Mouse (Mus musculus) embryonic facial prominence, embryonic 15.5 days (tissue): ENCODE measurements around the gene 1700029J07Rik. TPM values are rescaled to one million over a fixed set of nuclear protein-coding genes. Genes with fewer than 3 reads are reported as not detected.

ENCODE experiments used
- ATAC-seq: fragments of 200-750 bp; cut with Nextera tagmentation; 2 replicates; pipeline ENCODE4 v1.8.0; 2017; ENCODE audit warnings: low read depth, moderate TSS enrichment; ENCODE audit not compliant: insufficient number of reproducible peaks, low FRiP score, low TSS enrichment
- H3K27ac ChIP-seq: fragments of 300-500 bp; sonication (generic); replicated peaks from 2 replicates; pipeline ENCODE4 v1.5.1; 2015; ENCODE audit warnings: mild to moderate bottlenecking, inconsistent platforms
- H3K27me3 ChIP-seq: fragments of 300-500 bp; sonication (generic); 2 replicates; pipeline ENCODE4 v1.6.1; 2015; ENCODE audit warnings: inconsistent platforms
- H3K36me3 ChIP-seq: fragments of 300-500 bp; sonication (generic); 2 replicates; pipeline ENCODE4 v1.6.1; 2015; ENCODE audit warnings: mild to moderate bottlenecking, inconsistent platforms
- H3K4me1 ChIP-seq: fragments of 300-500 bp; sonication (generic); 2 replicates; pipeline ENCODE4 v1.6.1; 2015; ENCODE audit warnings: inconsistent platforms
- H3K4me2 ChIP-seq: fragments of 300-500 bp; sonication (generic); replicated peaks from 2 replicates; pipeline ENCODE4 v1.6.1; 2015; ENCODE audit warnings: mild to moderate bottlenecking, inconsistent platforms
- H3K4me3 ChIP-seq: fragments of 300-500 bp; sonication (generic); replicated peaks from 2 replicates; pipeline ENCODE4 v1.5.1; 2015; ENCODE audit warnings: mild to moderate bottlenecking, inconsistent platforms
- H3K9ac ChIP-seq: fragments of 300-500 bp; sonication (generic); 2 replicates; pipeline ENCODE4 v1.6.1; 2015; ENCODE audit warnings: inconsistent platforms
- H3K9me3 ChIP-seq: fragments of 300-500 bp; sonication (generic); replicated peaks from 2 replicates; pipeline ENCODE4 v1.6.1; 2016; ENCODE audit warnings: inconsistent platforms
- WGBS: fragments of 180-500 bp; shearing (Covaris S2); methylation state at CpG from one replicate; pipeline ENCODE4 v1.1.7; 2015; 5-methylcytosine and 5-hydroxymethylcytosine counted together
- polyA plus RNA-seq: library from polyadenylated mRNA; unstranded; fragments of >200 nt; fragmentation: Nextera tagmentation; extraction: Ambion mirVana; gene quantifications from 2 replicates; pipeline ENCODE4 v1.2.1, GENCODE M21; 2015

Gene 1700029J07Rik
- polyA plus RNA-seq, 1 experiment from 2014 or later = 11.0 TPM

DNA sequence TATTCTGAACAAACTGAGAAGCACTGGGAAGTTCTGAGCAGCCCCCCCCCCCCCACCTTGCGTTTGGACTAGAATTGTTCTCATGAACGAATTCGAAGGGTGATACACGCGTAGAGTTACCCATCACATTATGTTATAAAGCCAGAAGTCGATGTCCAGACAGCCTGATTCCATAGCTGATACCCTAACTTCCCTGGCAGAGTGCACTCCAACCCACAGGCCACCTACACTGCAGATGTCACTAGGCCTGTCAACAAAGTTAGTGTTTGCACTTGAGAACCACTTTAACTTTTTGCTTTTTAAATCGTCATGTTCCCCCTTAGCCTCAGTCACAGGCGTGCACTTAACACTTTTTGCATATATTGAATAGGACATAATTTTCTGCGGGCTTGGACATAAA lies 38.1 kb downstream of the 1700029J07Rik start:
- WGBS = 87% methylated on average over 9 of the region's 9 CpGs
- H3K36me3 ChIP-seq = no peaks in the 10 kb centered on the region

DNA sequence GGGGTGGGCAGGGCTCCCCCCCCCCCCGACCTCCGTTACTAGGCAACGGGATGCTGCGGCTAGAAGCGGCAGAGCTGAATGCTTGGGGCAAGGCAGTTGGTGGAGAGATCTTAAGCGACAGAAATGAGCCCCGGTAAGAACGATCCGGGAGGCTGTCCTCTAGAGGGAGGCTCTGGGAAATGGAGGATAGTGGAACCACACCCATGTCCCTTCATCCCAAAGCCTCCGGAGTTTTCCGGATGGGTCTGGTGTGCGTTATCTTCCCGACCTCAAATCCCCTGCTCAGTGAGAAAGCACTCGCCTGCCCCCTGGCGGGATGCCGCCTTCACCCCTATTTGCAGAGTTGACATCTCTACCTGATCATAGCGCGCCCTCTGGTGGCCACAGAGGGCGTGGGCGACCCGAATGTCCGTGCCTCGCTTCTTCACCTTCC lies 40.5 kb downstream of the 1700029J07Rik start, which contains the start of gene Ccdc110:
Gene Ccdc110, plus strand, starts transcription at position 38 of the 433 bp plus-strand sequence.
- Histone ChIP-seq H3K9me3 (0 out of 2 replicates have a peak, but pooled peaks cover 3% of the 10 kb centered on the region), H3K4me1 (0 out of 2 replicates have a peak, but pooled peaks cover 3% of the 10 kb centered on the region), H3K4me2 (peak within 1 kb of the TSS; percentile 53), H3K36me3 (no peaks in the 10 kb centered on the region), H3K4me3 (peak within 1 kb of the TSS; percentile 36), H3K27ac (no peak within 1 kb of the TSS), H3K27me3 (no peaks in the 10 kb centered on the region), H3K9ac (no peak within 1 kb of the TSS)
- ATAC-seq = peak; percentile 78
- 2% methylated on average over 23 of the region's 23 CpGs for WGBS

More for the DNA sequence above, 38.1 kb downstream of the 1700029J07Rik start:
- no peak overlapping the region for H3K27ac ChIP-seq
- H3K9me3 ChIP-seq = no peaks in the 10 kb centered on the region
- H3K4me3 ChIP-seq = no peak overlapping the region
- H3K4me1 ChIP-seq = 0 out of 2 replicates have a peak, but pooled peaks cover 3% of the 10 kb centered on the region
- no peaks in the 10 kb centered on the region for H3K27me3 ChIP-seq
- ATAC-seq = no peak
- H3K4me2 ChIP-seq = no peak overlapping the region
- no peak overlapping the region for H3K9ac ChIP-seq

DNA sequence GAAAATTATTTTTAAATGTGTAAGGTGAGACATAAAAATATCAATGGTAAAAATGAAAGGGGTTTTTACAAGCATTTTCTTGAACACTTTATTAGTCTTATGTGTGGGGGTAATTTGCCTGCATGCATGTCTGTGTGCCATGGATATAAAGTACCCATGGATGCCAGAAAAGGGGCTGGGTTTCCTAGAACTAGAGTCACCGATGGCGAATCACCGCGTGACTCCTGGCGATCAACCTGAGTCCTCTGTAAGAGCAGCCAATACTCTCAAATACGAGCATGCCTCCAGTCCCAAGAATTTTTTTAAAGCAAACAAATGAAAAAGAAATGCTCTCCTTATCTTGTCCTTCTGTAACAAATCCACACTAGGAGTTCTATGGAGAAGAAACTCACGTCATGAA lies 52.9 kb downstream of the 1700029J07Rik start:
- ATAC-seq = no peak
- H3K4me2 ChIP-seq = no peak overlapping the region
- no peaks in the 10 kb centered on the region for H3K27me3 ChIP-seq
- H3K36me3 ChIP-seq = no peaks in the 10 kb centered on the region
- no peaks in the 10 kb centered on the region for H3K4me1 ChIP-seq
- no peak overlapping the region for H3K27ac ChIP-seq
- WGBS = 94% methylated on average over 7 of the region's 7 CpGs
- no peak overlapping the region for H3K4me3 ChIP-seq
- no peak overlapping the region for H3K9ac ChIP-seq
- H3K9me3 ChIP-seq = no peaks in the 10 kb centered on the region

DNA sequence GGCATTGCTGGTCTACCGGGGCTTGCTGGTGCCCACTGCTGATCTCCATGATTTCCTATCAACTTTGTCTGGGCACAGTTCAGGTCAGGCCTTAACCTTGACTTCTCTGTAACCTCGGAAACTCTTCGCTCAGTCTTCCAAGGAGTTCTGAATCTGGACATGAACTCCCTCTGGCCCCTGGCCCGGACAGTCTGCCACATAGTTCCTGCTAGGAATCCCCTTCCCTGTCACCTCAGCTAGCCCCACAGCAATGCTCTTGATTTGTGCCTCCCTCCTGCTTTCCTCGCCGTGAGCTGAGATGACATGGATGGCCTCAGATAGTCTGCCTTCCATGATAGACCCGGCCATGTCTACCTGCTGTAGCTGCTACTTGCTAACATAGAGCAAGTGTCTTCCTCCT lies 54.7 kb downstream of the 1700029J07Rik start:
- no peaks in the 10 kb centered on the region for H3K27me3 ChIP-seq
- no peak overlapping the region for H3K4me2 ChIP-seq
- no peaks in the 10 kb centered on the region for H3K36me3 ChIP-seq
- H3K9me3 ChIP-seq = no peaks in the 10 kb centered on the region
- no peak overlapping the region for H3K27ac ChIP-seq
- no peak overlapping the region for H3K4me3 ChIP-seq
- ATAC-seq = no peak
- H3K9ac ChIP-seq = no peak overlapping the region
- no peaks in the 10 kb centered on the region for H3K4me1 ChIP-seq
- WGBS = 93% methylated on average over 7 of the region's 7 CpGs

DNA sequence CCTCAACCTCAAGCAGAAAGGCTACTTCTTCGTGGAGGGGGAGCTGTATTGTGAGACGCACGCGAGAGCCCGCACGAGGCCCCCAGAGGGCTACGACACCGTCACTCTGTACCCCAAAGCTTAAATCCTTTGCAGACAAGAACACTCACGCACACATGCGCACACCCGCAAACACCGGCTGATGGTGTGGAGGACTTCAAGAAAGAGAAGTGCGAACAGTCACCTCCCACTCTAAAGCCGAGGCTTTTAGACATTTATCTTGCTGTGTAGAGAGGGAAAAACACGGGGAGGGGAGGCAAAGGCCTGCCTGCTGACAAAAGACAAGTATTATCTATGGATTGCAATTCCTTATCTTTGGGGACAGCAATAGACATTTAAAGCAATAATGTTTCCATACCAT lies 56.2 kb downstream of the 1700029J07Rik start:
- Histone ChIP-seq H3K27ac (no peak overlapping the region), H3K4me3 (no peak overlapping the region), H3K9me3 (no peaks in the 10 kb centered on the region), H3K4me1 (no peaks in the 10 kb centered on the region), H3K36me3 (no peaks in the 10 kb centered on the region), H3K27me3 (no peaks in the 10 kb centered on the region), H3K9ac (no peak overlapping the region), H3K4me2 (no peak overlapping the region)
- no peak for ATAC-seq
- WGBS = 83% methylated on average over 15 of the region's 15 CpGs

DNA sequence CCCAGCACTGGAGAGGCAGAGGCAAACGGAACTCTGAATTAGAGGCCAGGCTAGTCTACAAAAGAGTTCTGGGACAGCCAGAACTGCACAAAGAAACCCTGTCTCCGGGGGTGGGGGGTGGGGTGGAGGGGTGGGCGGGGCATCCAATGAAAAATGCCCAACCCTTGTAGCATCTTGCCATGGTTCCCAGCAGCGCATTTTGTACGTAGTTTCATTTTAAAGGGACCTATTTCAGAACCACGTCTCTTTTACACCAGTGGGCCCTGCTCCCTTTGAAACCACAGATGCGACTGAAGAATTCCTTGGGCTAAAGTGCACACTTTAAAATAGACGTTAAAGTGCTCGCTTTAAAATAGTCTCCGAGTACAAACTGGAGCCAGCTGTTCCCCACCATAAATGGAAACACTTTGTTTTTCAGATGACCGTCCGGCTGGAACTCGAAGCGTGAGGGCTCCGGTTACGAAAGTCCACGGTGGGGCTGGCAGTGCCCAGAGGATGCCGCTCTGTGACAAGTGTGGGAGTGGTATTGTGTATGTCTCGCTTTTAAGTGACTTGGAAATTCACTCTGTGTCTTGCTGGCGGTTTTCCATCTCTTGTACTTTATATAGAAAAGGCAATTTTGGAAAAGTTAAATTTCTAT lies 57.9 kb downstream of the 1700029J07Rik start:
- 39% methylated on average over 20 of the region's 20 CpGs for WGBS
- H3K9me3 ChIP-seq = no peaks in the 10 kb centered on the region
- H3K27ac ChIP-seq = peak overlapping the region; percentile 63; the same call in 1 of the 2 replicates
- ATAC-seq = peak; percentile 69; the same call in 1 of the 2 replicates
- no peaks in the 10 kb centered on the region for H3K4me1 ChIP-seq
- no peaks in the 10 kb centered on the region for H3K27me3 ChIP-seq
- no peak overlapping the region for H3K9ac ChIP-seq
- H3K4me3 ChIP-seq = peak overlapping the region; percentile 22
- no peaks in the 10 kb centered on the region for H3K36me3 ChIP-seq
- peak overlapping the region; percentile 28 for H3K4me2 ChIP-seq

DNA sequence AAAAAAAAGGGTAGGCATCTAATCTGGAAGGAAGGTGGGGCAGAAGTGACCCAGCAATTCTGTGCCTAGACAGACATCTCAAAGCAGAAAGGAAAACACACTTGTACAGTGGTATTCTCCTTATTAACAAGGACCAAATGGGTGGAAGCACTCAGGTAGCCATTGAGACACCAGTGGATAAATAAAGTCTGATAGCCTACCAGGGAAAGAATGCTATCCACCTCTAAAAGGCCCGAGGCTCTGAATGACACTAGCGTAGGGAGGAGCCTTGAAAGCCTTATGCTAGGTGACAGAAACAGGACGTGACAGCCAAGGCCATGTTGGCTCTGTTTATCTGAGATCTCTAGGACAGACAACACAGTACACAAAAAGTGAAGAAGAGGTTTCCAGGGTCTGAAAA lies 58.6 kb downstream of the 1700029J07Rik start:
- Histone ChIP-seq H3K4me2 (peak overlapping the region; percentile 28; the same call in 1 of the 2 replicates), H3K9ac (no peak overlapping the region), H3K36me3 (no peaks in the 10 kb centered on the region), H3K9me3 (no peaks in the 10 kb centered on the region), H3K27ac (peak overlapping the region; percentile 63; the same call in 1 of the 2 replicates), H3K27me3 (no peaks in the 10 kb centered on the region), H3K4me1 (no peaks in the 10 kb centered on the region), H3K4me3 (no peak overlapping the region)
- WGBS = 78% methylated on average over 3 of the region's 3 CpGs
- ATAC-seq = no peak

DNA sequence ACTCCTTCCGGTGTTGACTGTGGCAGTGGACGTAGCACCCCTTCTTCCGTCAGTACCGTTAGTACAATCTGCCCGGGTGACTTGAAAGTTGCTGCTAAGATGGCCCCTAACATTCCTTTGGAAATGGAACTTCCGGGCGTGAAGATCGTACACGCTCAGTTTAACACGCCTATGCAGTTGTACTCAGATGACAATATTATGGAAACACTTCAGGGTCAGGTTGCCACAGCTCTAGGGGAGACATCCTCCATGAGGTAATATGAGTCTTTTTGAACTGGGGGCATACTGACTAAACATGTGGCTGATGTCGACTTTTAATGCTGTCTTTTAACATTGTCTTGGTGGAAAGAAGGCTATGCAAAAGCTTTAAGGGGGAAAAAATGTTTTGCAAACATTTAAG lies 61.3 kb downstream of the 1700029J07Rik start:
- no peaks in the 10 kb centered on the region for H3K27me3 ChIP-seq
- no peaks in the 10 kb centered on the region for H3K4me1 ChIP-seq
- 66% methylated on average over 11 of the region's 11 CpGs for WGBS
- no peak overlapping the region for H3K27ac ChIP-seq
- no peak overlapping the region for H3K9ac ChIP-seq
- H3K36me3 ChIP-seq = no peaks in the 10 kb centered on the region
- no peaks in the 10 kb centered on the region for H3K9me3 ChIP-seq
- H3K4me3 ChIP-seq = no peak overlapping the region
- no peak overlapping the region for H3K4me2 ChIP-seq
- ATAC-seq = no peak

DNA sequence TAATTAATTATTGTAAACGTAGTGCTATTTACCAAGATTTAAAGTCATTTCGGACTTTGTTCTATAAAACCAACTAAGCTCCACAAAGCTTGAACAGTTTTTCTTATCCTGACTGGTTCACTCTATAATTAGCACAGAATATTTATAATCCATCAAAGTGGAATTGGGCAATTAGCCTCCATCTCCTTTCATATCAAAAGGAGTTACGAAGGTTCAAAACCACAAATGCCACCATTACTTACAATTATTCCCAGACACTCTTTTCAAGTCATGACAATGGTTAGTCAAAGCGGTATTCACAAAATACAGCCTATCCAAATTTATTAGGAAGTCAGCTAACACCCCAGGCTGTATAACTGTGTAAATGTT lies 68.8 kb downstream of the 1700029J07Rik start:
- 81% methylated on average over 4 of the region's 4 CpGs for WGBS

DNA sequence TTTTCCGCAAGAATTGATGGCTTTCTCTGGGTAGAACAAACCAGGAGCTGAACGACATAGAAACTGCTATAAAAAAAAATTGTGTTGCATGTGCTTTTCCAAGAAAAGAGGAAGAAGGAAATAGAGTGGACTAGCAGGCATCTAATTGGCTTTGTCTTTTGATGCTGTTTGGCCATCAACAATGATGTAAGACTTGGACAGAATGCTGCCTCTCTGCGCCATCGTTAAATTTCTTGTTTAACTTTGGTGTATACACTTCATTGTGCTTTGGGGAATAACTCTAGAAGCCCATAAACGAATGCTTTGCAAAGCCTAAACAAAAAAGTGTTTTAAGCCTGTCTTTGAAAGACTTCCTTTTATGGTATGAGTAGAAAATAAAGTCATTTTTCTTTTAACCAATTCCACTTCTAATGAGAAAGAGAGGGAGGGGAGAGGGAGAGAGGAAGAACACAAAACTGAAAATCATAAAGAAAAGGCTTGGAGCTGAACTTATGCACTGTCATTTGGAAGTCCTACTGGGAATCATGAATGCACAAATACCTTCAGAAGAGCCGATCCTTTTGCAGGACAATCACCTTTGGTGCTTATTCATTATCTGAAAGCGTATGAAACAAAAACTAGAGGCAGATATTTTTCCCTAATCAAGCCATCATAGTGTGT lies 69.3 kb downstream of the 1700029J07Rik start:
- Histone ChIP-seq H3K27me3 (no peaks in the 10 kb centered on the region), H3K4me1 (no peaks in the 10 kb centered on the region), H3K36me3 (no peaks in the 10 kb centered on the region), H3K4me2 (no peak overlapping the region), H3K4me3 (no peak overlapping the region), H3K9ac (no peak overlapping the region), H3K27ac (no peak overlapping the region), H3K9me3 (no peaks in the 10 kb centered on the region)
- 79% methylated on average over 7 of the region's 7 CpGs for WGBS
- ATAC-seq = no peak

More for the DNA sequence above, 68.8 kb downstream of the 1700029J07Rik start:
- H3K9me3 ChIP-seq = no peaks in the 10 kb centered on the region
- no peaks in the 10 kb centered on the region for H3K4me1 ChIP-seq
- H3K4me2 ChIP-seq = no peak overlapping the region
- no peak for ATAC-seq
- H3K4me3 ChIP-seq = no peak overlapping the region
- no peaks in the 10 kb centered on the region for H3K27me3 ChIP-seq
- H3K36me3 ChIP-seq = no peaks in the 10 kb centered on the region
- H3K27ac ChIP-seq = no peak overlapping the region
- H3K9ac ChIP-seq = no peak overlapping the region

DNA sequence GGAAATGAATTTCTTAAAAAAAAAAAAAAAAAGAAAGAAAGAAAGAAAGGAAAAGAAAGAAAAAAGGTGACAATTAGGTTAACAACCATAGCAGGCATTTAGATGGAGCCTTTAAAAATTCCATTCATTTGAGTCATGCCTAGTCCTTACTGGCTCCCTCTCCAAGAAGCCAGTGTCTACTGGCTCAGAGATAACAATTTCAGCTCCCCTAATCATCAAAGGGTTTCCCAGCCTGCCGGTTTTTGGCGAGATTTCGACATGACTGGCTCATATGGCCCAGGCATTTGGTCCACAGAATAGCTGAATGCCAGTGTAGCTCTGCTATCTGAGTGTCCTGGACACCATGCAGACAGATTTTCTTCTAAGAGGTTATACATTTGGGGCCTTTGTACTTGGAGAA lies 71.4 kb downstream of the 1700029J07Rik start:
- no peaks in the 10 kb centered on the region for H3K36me3 ChIP-seq
- no peaks in the 10 kb centered on the region for H3K4me1 ChIP-seq
- H3K4me2 ChIP-seq = no peak overlapping the region
- no peaks in the 10 kb centered on the region for H3K27me3 ChIP-seq
- no peak for ATAC-seq
- no peaks in the 10 kb centered on the region for H3K9me3 ChIP-seq
- H3K27ac ChIP-seq = no peak overlapping the region
- 32% methylated on average over 3 of the region's 3 CpGs for WGBS
- no peak overlapping the region for H3K4me3 ChIP-seq
- no peak overlapping the region for H3K9ac ChIP-seq
